1 mouse cellular context compared by ENCODE assay signal in genomic region chr4:45508469-45508868, GRCm38 (mm10).
TF ChIP-seq lines count a peak whose summit lies in the region.

No protein-coding gene starts in this region.

TF ChIP-seq in CH12.LX, 34 proteins besides CTCF, POLR2A, EP300 and RAD21 (continued from another document):
- TF ChIP-seq NELFE (IDR thresholded peaks at IDR 0.05; ENCODE audit: low read depth, low read length) (0 out of 2 replicates have a peak, but pooled peaks have one; percentile 23), GABPA (IDR thresholded peaks at IDR 0.05; ENCODE audit: insufficient replicate concordance, low read depth, low read length) (no peak)
